26 mouse cellular contexts compared by ENCODE assay signal in the genomic region with DNA sequence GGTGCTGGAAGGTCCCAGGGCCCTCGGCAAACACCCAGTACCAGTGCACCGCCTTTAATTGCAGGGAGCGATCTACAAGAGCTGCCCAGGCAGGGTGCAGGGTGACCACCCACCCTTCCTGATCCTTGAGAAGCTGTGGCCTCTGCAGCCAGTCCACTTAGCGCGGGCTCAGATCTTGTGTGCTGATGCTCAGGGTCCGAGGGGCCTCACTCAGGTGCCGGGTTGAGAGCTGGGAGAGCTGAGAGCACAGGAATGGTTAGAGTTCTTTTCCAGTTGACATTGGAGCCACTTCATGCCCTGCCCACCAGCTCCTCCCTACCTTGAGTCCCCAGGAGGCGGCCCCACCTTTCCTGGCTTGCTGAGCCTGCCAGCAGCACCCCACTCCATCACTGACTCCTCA. TPM values are rescaled to one million over a fixed set of nuclear protein-coding genes. Genes with fewer than 3 reads are reported as not detected.
DNase-seq lines count a peak whose midpoint lies in the region; ATAC-seq and TF ChIP-seq lines count a peak whose summit lies in the region.
"Had no signal": no experiment of that assay in that cellular context is flagged by ENCODE, and none has a peak within 500 bp of the region (broad histone marks: within the 10 kb centered on the region; RNA-seq: fewer than 3 reads in every experiment).

No protein-coding gene starts in this region.

- H3K4me3 ChIP-seq in forebrain, embryonic 10.5 days: 0 out of 2 replicates have a peak overlapping the region, but pooled peaks have one; percentile 3
- no peak overlapping the region for H3K4me3 ChIP-seq in forebrain, embryonic 12.5 days (replicated peaks)
- H3K4me3 ChIP-seq in lung, embryonic 16.5 days (ENCODE audit: low read length): no peak overlapping the region
- no peak overlapping the region for H3K4me3 ChIP-seq in midbrain, embryonic 11.5 days (ENCODE audit: low read depth, low read length)
- H3K4me3 ChIP-seq in midbrain, postnatal 0 days (ENCODE audit: low read depth, low read length): no peak overlapping the region
- peak overlapping the region; percentile 49 for H3K4me3 ChIP-seq in E14TG2a.4 (replicated peaks; ENCODE audit: low read length)
- H3K4me3 ChIP-seq: embryonic facial prominence, embryonic 13.5 days; embryonic facial prominence, embryonic 15.5 days; erythroblast, embryonic 14.5 days had no signal

- H3K4me1 ChIP-seq in forebrain, embryonic 10.5 days: peaks cover 6% of the 10 kb centered on the region
- peaks cover 4% of the 10 kb centered on the region; the same call in 1 of the 2 replicates for H3K4me1 ChIP-seq in forebrain, embryonic 12.5 days
- no peaks in the 10 kb centered on the region for H3K4me1 ChIP-seq in lung, embryonic 16.5 days (replicated peaks; ENCODE audit: control insufficient read depth, insufficient read depth, low read length)
- H3K4me1 ChIP-seq in midbrain, embryonic 11.5 days (ENCODE audit: control insufficient read depth, insufficient read depth, low read length): peaks cover 3% of the 10 kb centered on the region; the same call in 1 of the 2 replicates
- H3K4me1 ChIP-seq in midbrain, postnatal 0 days (ENCODE audit: insufficient read depth, low read length): no peaks in the 10 kb centered on the region
- peaks cover 70% of the 10 kb centered on the region for H3K4me1 ChIP-seq in E14TG2a.4 (replicated peaks; ENCODE audit: low read depth, low read length)
- H3K4me1 ChIP-seq: embryonic facial prominence, embryonic 13.5 days had no signal

- H3K36me3 ChIP-seq in forebrain, embryonic 10.5 days (replicated peaks): peaks cover 67% of the 10 kb centered on the region
- peaks cover 63% of the 10 kb centered on the region for H3K36me3 ChIP-seq in forebrain, embryonic 12.5 days (replicated peaks)
- peaks cover 30% of the 10 kb centered on the region for H3K36me3 ChIP-seq in lung, embryonic 16.5 days (ENCODE audit: control insufficient read depth, insufficient read depth, low read length)
- H3K36me3 ChIP-seq in midbrain, embryonic 11.5 days (ENCODE audit: control insufficient read depth, insufficient read depth, low read length): peaks cover 36% of the 10 kb centered on the region
- H3K36me3 ChIP-seq in midbrain, postnatal 0 days (ENCODE audit: insufficient read depth, low read length): peaks cover 57% of the 10 kb centered on the region
- H3K36me3 ChIP-seq in E14TG2a.4 (ENCODE audit: insufficient read depth, low read length): peaks cover 79% of the 10 kb centered on the region

- ATAC-seq in forebrain, embryonic 12.5 days (ENCODE audit: low FRiP score): no peak
- peak; percentile 64 for ATAC-seq in lung, embryonic 16.5 days (ENCODE audit: low read depth)
- no peak for ATAC-seq in midbrain, embryonic 11.5 days (ENCODE audit: low FRiP score)
- ATAC-seq in midbrain, postnatal 0 days (ENCODE audit: low FRiP score): no peak
- ATAC-seq: CD4-positive, CD25-positive, alpha-beta regulatory T cell, adult 4 months; forebrain, embryonic 14.5 days; forebrain, embryonic 16.5 days had no signal

- H3K9me3 ChIP-seq in forebrain, embryonic 10.5 days: no peaks in the 10 kb centered on the region; the same call in 1 of the 2 replicates
- no peaks in the 10 kb centered on the region for H3K9me3 ChIP-seq in forebrain, embryonic 12.5 days
- no peaks in the 10 kb centered on the region for H3K9me3 ChIP-seq in lung, embryonic 16.5 days (ENCODE audit: control insufficient read depth, low read length)
- no peaks in the 10 kb centered on the region for H3K9me3 ChIP-seq in midbrain, embryonic 11.5 days (ENCODE audit: control insufficient read depth, low read length)
- H3K9me3 ChIP-seq in midbrain, postnatal 0 days (ENCODE audit: low read length): no peaks in the 10 kb centered on the region
- no peaks in the 10 kb centered on the region for H3K9me3 ChIP-seq in E14TG2a.4 (ENCODE audit: low read length)
- H3K9me3 ChIP-seq: embryonic facial prominence, embryonic 13.5 days; embryonic facial prominence, embryonic 15.5 days had no signal

- 93% methylated on average over 8 of the region's 8 CpGs for WGBS in forebrain, embryonic 10.5 days
- WGBS in forebrain, embryonic 12.5 days: 94% methylated on average over 8 of the region's 8 CpGs
- WGBS in lung, embryonic 16.5 days: 75% methylated on average over 8 of the region's 8 CpGs
- WGBS in midbrain, embryonic 11.5 days: 92% methylated on average over 8 of the region's 8 CpGs
- 94% methylated on average over 8 of the region's 8 CpGs for WGBS in midbrain, postnatal 0 days

- H3K27ac ChIP-seq in forebrain, embryonic 10.5 days: no peak overlapping the region
- no peak overlapping the region for H3K27ac ChIP-seq in forebrain, embryonic 12.5 days
- H3K27ac ChIP-seq in lung, embryonic 16.5 days (ENCODE audit: low read length): peak overlapping the region; percentile 11; the same call in 1 of the 2 replicates
- H3K27ac ChIP-seq in midbrain, embryonic 11.5 days (ENCODE audit: low read depth, low read length): no peak overlapping the region
- H3K27ac ChIP-seq in midbrain, postnatal 0 days (ENCODE audit: low read depth, low read length): no peak overlapping the region
- H3K27ac ChIP-seq: embryonic facial prominence, embryonic 13.5 days had no signal

- no peak for DNase-seq in forebrain, embryonic 10.5 days (ENCODE audit: extremely low spot score, low spot score)
- no peak for DNase-seq in lung, postnatal 4 days
- peak; percentile 54 for DNase-seq in midbrain, embryonic 11.5 days (ENCODE audit: low spot score, missing footprints)
- no peak for DNase-seq in midbrain, postnatal 0 days (ENCODE audit: low spot score)
- no peak for DNase-seq in kidney, adult 9 months
- DNase-seq: adrenal gland, adult 8-10 months; adrenal gland, postnatal 14 days; adrenal gland, postnatal 36 days; B cell, adult 2 months; cerebellum, adult 11-12 months; cerebellum, adult 2 months; cerebellum, adult 9-10 months; cerebellum, postnatal 10 days; cerebellum, postnatal 25 days had no signal

- peaks cover 17% of the 10 kb centered on the region for H3K27me3 ChIP-seq in forebrain, embryonic 10.5 days (ENCODE audit: poor library complexity, severe bottlenecking)
- H3K27me3 ChIP-seq in forebrain, embryonic 12.5 days: peaks cover 13% of the 10 kb centered on the region
- no peaks in the 10 kb centered on the region; the same call in 1 of the 2 replicates for H3K27me3 ChIP-seq in lung, embryonic 16.5 days (ENCODE audit: control insufficient read depth, insufficient read depth, low read depth, low read length)
- H3K27me3 ChIP-seq in midbrain, embryonic 11.5 days (ENCODE audit: control insufficient read depth, insufficient read depth, low read length): peaks cover 6% of the 10 kb centered on the region
- H3K27me3 ChIP-seq in midbrain, postnatal 0 days (ENCODE audit: insufficient read depth, low read length): 0 out of 2 replicates have a peak, but pooled peaks cover 3% of the 10 kb centered on the region
- H3K27me3 ChIP-seq in E14TG2a.4 (ENCODE audit: insufficient read depth, low read length): no peaks in the 10 kb centered on the region
- H3K27me3 ChIP-seq: embryonic facial prominence, embryonic 15.5 days had no signal

- no peak overlapping the region for H3K4me2 ChIP-seq in forebrain, embryonic 12.5 days
- no peak overlapping the region for H3K4me2 ChIP-seq in lung, embryonic 16.5 days (ENCODE audit: low read depth, low read length)
- H3K4me2 ChIP-seq in midbrain, embryonic 11.5 days: no peak overlapping the region
- no peak overlapping the region for H3K4me2 ChIP-seq in midbrain, postnatal 0 days (ENCODE audit: low read depth, low read length, poor library complexity, severe bottlenecking)
- H3K4me2 ChIP-seq: embryonic facial prominence, embryonic 13.5 days; embryonic facial prominence, embryonic 15.5 days had no signal

- no peak overlapping the region for H3K9ac ChIP-seq in forebrain, embryonic 12.5 days
- H3K9ac ChIP-seq in lung, embryonic 16.5 days (ENCODE audit: low read length): no peak overlapping the region
- H3K9ac ChIP-seq in midbrain, embryonic 11.5 days (ENCODE audit: low read length): no peak overlapping the region
- no peak overlapping the region for H3K9ac ChIP-seq in midbrain, postnatal 0 days (replicated peaks; ENCODE audit: low read length, poor library complexity, severe bottlenecking)
- H3K9ac ChIP-seq: embryonic facial prominence, embryonic 13.5 days; embryonic facial prominence, embryonic 15.5 days had no signal

- no peak for TF ChIP-seq CTCF in midbrain, postnatal 0 days (IDR thresholded peaks at IDR 0.05)
- TF ChIP-seq CTCF in E14TG2a.4 (conservative IDR thresholded peaks at IDR 0.05; ENCODE audit: low read length): no peak

RNA-seq across cellular contexts. Expression of gene Klc3, which starts 9.4 kb away (rescaled TPM):
- polyA plus RNA-seq in forebrain, embryonic 10.5 days (2016; fragmentation: Nextera tagmentation; extraction: Ambion mirVana): 3.6 and 4.8 TPM in 2 replicates
- polyA plus RNA-seq in forebrain, embryonic 12.5 days (2016; fragmentation: Nextera tagmentation; extraction: Ambion mirVana): 2.8 and 5.4 TPM in 2 replicates
- 17.5 and 19.7 TPM in 2 replicates for polyA plus RNA-seq in lung, embryonic 16.5 days (2015; fragmentation: Nextera tagmentation; extraction: Ambion mirVana)
- polyA plus RNA-seq in midbrain, embryonic 11.5 days (2014; fragmentation: Nextera tagmentation; extraction: Ambion mirVana): 0.37 and 1.4 TPM in 2 replicates
- 1.2 and 1.9 TPM in 2 replicates for total RNA-seq in midbrain, postnatal 0 days (2014; rRNA removed)
- 1.2 and 1.4 TPM in 2 replicates for polyA plus RNA-seq in midbrain, postnatal 0 days (2015; fragmentation: Nextera tagmentation; extraction: Ambion mirVana)
- polyA plus RNA-seq: erythroblast, embryonic 14.5 days had no signal

RNA-seq across cellular contexts. Expression of gene Ckm, which starts 10.1 kb away (rescaled TPM):
- polyA plus RNA-seq in forebrain, embryonic 10.5 days (2016; fragmentation: Nextera tagmentation; extraction: Ambion mirVana): not detected in 2 replicates
- not detected in 2 replicates for polyA plus RNA-seq in forebrain, embryonic 12.5 days (2016; fragmentation: Nextera tagmentation; extraction: Ambion mirVana)
- 78.9 and 137 TPM in 2 replicates for polyA plus RNA-seq in lung, embryonic 16.5 days (2015; fragmentation: Nextera tagmentation; extraction: Ambion mirVana)
- not detected in 2 replicates for polyA plus RNA-seq in midbrain, embryonic 11.5 days (2014; fragmentation: Nextera tagmentation; extraction: Ambion mirVana)
- total RNA-seq in midbrain, postnatal 0 days (2014; rRNA removed): 0.38 and 8.2 TPM in 2 replicates
- polyA plus RNA-seq in midbrain, postnatal 0 days (2015; fragmentation: Nextera tagmentation; extraction: Ambion mirVana): 0.21 and 0.25 TPM in 2 replicates
- total RNA-seq: adrenal gland, adult 8-10 months; MEL had no signal
- polyA plus RNA-seq: CD4-positive, CD25-positive, alpha-beta regulatory T cell, adult 4 months; cortical plate, adult 2 months; embryonic facial prominence, embryonic 13.5 days; erythroblast, embryonic 14.5 days; forebrain, embryonic 11.5 days; forebrain, embryonic 14.5 days had no signal

RNA-seq across cellular contexts. Expression of gene Ercc2, which starts 12.7 kb away (rescaled TPM):
- 26.9 and 28.7 TPM in 2 replicates for polyA plus RNA-seq in forebrain, embryonic 10.5 days (2016; fragmentation: Nextera tagmentation; extraction: Ambion mirVana)
- polyA plus RNA-seq in forebrain, embryonic 12.5 days (2016; fragmentation: Nextera tagmentation; extraction: Ambion mirVana): 23.3 and 23.7 TPM in 2 replicates
- polyA plus RNA-seq in lung, embryonic 16.5 days (2015; fragmentation: Nextera tagmentation; extraction: Ambion mirVana): 15.9 and 17.4 TPM in 2 replicates
- 10.3 and 10.9 TPM in 2 replicates for polyA plus RNA-seq in midbrain, embryonic 11.5 days (2014; fragmentation: Nextera tagmentation; extraction: Ambion mirVana)
- 63.0 and 68.3 TPM in 2 replicates for total RNA-seq in midbrain, postnatal 0 days (2014; rRNA removed)
- 22.9 and 26.6 TPM in 2 replicates for polyA plus RNA-seq in midbrain, postnatal 0 days (2015; fragmentation: Nextera tagmentation; extraction: Ambion mirVana)

RNA-seq across cellular contexts. Expression of gene Ppp1r13l, which starts 34.9 kb away (rescaled TPM):
- 5.4 and 6.3 TPM in 2 replicates for polyA plus RNA-seq in forebrain, embryonic 10.5 days (2016; fragmentation: Nextera tagmentation; extraction: Ambion mirVana)
- polyA plus RNA-seq in forebrain, embryonic 12.5 days (2016; fragmentation: Nextera tagmentation; extraction: Ambion mirVana): 4.8 and 5.3 TPM in 2 replicates
- polyA plus RNA-seq in lung, embryonic 16.5 days (2015; fragmentation: Nextera tagmentation; extraction: Ambion mirVana): 4.9 TPM in 2 replicates
- polyA plus RNA-seq in midbrain, embryonic 11.5 days (2014; fragmentation: Nextera tagmentation; extraction: Ambion mirVana): 3.0 and 3.2 TPM in 2 replicates
- total RNA-seq in midbrain, postnatal 0 days (2014; rRNA removed): 0.52 and 1.0 TPM in 2 replicates
- 1.5 and 2.0 TPM in 2 replicates for polyA plus RNA-seq in midbrain, postnatal 0 days (2015; fragmentation: Nextera tagmentation; extraction: Ambion mirVana)
- polyA plus RNA-seq: CD4-positive, CD25-positive, alpha-beta regulatory T cell, adult 4 months had no signal

RNA-seq across cellular contexts. Expression of gene Cd3eap, which starts 35.2 kb away (rescaled TPM):
- 30.9 and 32.2 TPM in 2 replicates for polyA plus RNA-seq in forebrain, embryonic 10.5 days (2016; fragmentation: Nextera tagmentation; extraction: Ambion mirVana)
- polyA plus RNA-seq in forebrain, embryonic 12.5 days (2016; fragmentation: Nextera tagmentation; extraction: Ambion mirVana): 24.7 and 24.8 TPM in 2 replicates
- 17.2 and 17.3 TPM in 2 replicates for polyA plus RNA-seq in lung, embryonic 16.5 days (2015; fragmentation: Nextera tagmentation; extraction: Ambion mirVana)
- polyA plus RNA-seq in midbrain, embryonic 11.5 days (2014; fragmentation: Nextera tagmentation; extraction: Ambion mirVana): 15.1 and 15.4 TPM in 2 replicates
- 8.7 and 14.0 TPM in 2 replicates for total RNA-seq in midbrain, postnatal 0 days (2014; rRNA removed)
- polyA plus RNA-seq in midbrain, postnatal 0 days (2015; fragmentation: Nextera tagmentation; extraction: Ambion mirVana): 21.5 and 21.6 TPM in 2 replicates

Comparison
In these comparisons a context has a peak if more than half of its experiments do, and no peak if none do; other contexts are left out.
1. H3K4me3 ChIP-seq: peak in forebrain, embryonic 10.5 days (single experiment) and E14TG2a.4 (single experiment); none in forebrain, embryonic 12.5 days (single experiment), lung, embryonic 16.5 days (single experiment), midbrain, embryonic 11.5 days (single experiment) and midbrain, postnatal 0 days (single experiment).
2. RNA of gene Ckm, which starts 10.1 kb away (polyA plus RNA-seq): 78.9 to 137 TPM in lung, embryonic 16.5 days; 0.21 to 0.25 TPM in midbrain, postnatal 0 days, not detected in forebrain, embryonic 12.5 days, not detected in forebrain, embryonic 10.5 days and not detected in midbrain, embryonic 11.5 days; every median in the first group is over 10 times any median in the second.